Mouse (Mus musculus): ENCODE measurements around the gene Pak3. TPM values are rescaled to one million over a fixed set of nuclear protein-coding genes. Genes with fewer than 3 reads are reported as not detected.

The Pak3 gene
- polyA plus RNA-seq, 1 experiment from 2014 or later = 41.0 TPM

GRCm38 (mm10) chrX:143533574-143533973 lies 15.2 kb downstream of the Pak3 start:
- H3K4me1 ChIP-seq (ENCODE audit: control insufficient read depth, insufficient read depth, low read length) = no peaks in the 10 kb centered on the region
- no peak for ATAC-seq (ENCODE audit: insufficient read depth, low FRiP score, low TSS enrichment)
- H3K27me3 ChIP-seq (ENCODE audit: control insufficient read depth, insufficient read depth, low read length) = no peaks in the 10 kb centered on the region
- H3K4me2 ChIP-seq (ENCODE audit: low read depth) = no peak overlapping the region
- no peak overlapping the region for H3K9ac ChIP-seq (ENCODE audit: low read length)
- 91% methylated on average over 3 of the region's 3 CpGs for WGBS
- no peak for DNase-seq (ENCODE audit: low spot score)
- no peak overlapping the region for H3K4me3 ChIP-seq (ENCODE audit: low read depth, low read length)
- H3K36me3 ChIP-seq (ENCODE audit: control insufficient read depth, insufficient read depth, low read length) = no peaks in the 10 kb centered on the region
- no peaks in the 10 kb centered on the region for H3K9me3 ChIP-seq (ENCODE audit: control insufficient read depth, low read length)
- H3K27ac ChIP-seq (ENCODE audit: low read depth, low read length) = no peak overlapping the region

- Histone ChIP-seq H3K27me3 (ENCODE audit: control insufficient read depth, insufficient read depth, low read length) (no peaks in the 10 kb centered on the region), H3K4me1 (ENCODE audit: control insufficient read depth, insufficient read depth, low read length) (no peaks in the 10 kb centered on the region), H3K4me3 (ENCODE audit: low read depth, low read length) (no peak overlapping the region), H3K4me2 (ENCODE audit: low read depth) (no peak overlapping the region), H3K9ac (ENCODE audit: low read length) (no peak overlapping the region), H3K36me3 (ENCODE audit: control insufficient read depth, insufficient read depth, low read length) (no peaks in the 10 kb centered on the region), H3K9me3 (ENCODE audit: control insufficient read depth, low read length) (no peaks in the 10 kb centered on the region), H3K27ac (ENCODE audit: low read depth, low read length) (peak overlapping the region; percentile 27; the same call in 1 of the 2 replicates)
- ATAC-seq (ENCODE audit: insufficient read depth, low FRiP score, low TSS enrichment) (peak; percentile 63), DNase-seq (ENCODE audit: low spot score) (no peak)
- WGBS = 53% methylated on average over 2 of the region's 2 CpGs
These were observed 24.4 kb downstream of the Pak3 start for GRCm38 (mm10) chrX:143542756-143543155.

- Histone ChIP-seq H3K4me1 (ENCODE audit: control insufficient read depth, insufficient read depth, low read length) (no peaks in the 10 kb centered on the region), H3K4me2 (ENCODE audit: low read depth) (no peak overlapping the region), H3K27ac (ENCODE audit: low read depth, low read length) (peak overlapping the region; percentile 63), H3K9ac (ENCODE audit: low read length) (no peak overlapping the region), H3K9me3 (ENCODE audit: control insufficient read depth, low read length) (no peaks in the 10 kb centered on the region), H3K27me3 (ENCODE audit: control insufficient read depth, insufficient read depth, low read length) (no peaks in the 10 kb centered on the region), H3K36me3 (ENCODE audit: control insufficient read depth, insufficient read depth, low read length) (no peaks in the 10 kb centered on the region), H3K4me3 (ENCODE audit: low read depth, low read length) (no peak overlapping the region)
- ATAC-seq (ENCODE audit: insufficient read depth, low FRiP score, low TSS enrichment) (peak; percentile 95), DNase-seq (ENCODE audit: low spot score) (peak; percentile 70)
- WGBS = 35% methylated on average over 7 of the region's 7 CpGs
These were observed 24.9 kb downstream of the Pak3 start for GRCm38 (mm10) chrX:143543186-143543793.

- DNase-seq (ENCODE audit: low spot score) = no peak
- no peaks in the 10 kb centered on the region for H3K4me1 ChIP-seq (ENCODE audit: control insufficient read depth, insufficient read depth, low read length)
- no peaks in the 10 kb centered on the region for H3K9me3 ChIP-seq (ENCODE audit: control insufficient read depth, low read length)
- H3K27me3 ChIP-seq (ENCODE audit: control insufficient read depth, insufficient read depth, low read length) = no peaks in the 10 kb centered on the region
- WGBS = 58% methylated on average over 2 of the region's 2 CpGs
- no peak overlapping the region for H3K4me2 ChIP-seq (ENCODE audit: low read depth)
- H3K4me3 ChIP-seq (ENCODE audit: low read depth, low read length) = no peak overlapping the region
- ATAC-seq (ENCODE audit: insufficient read depth, low FRiP score, low TSS enrichment) = no peak
- no peak overlapping the region for H3K27ac ChIP-seq (ENCODE audit: low read depth, low read length)
- no peak overlapping the region for H3K9ac ChIP-seq (ENCODE audit: low read length)
- no peaks in the 10 kb centered on the region for H3K36me3 ChIP-seq (ENCODE audit: control insufficient read depth, insufficient read depth, low read length)
These were observed 55.3 kb downstream of the Pak3 start for GRCm38 (mm10) chrX:143573691-143574090.

DNA sequence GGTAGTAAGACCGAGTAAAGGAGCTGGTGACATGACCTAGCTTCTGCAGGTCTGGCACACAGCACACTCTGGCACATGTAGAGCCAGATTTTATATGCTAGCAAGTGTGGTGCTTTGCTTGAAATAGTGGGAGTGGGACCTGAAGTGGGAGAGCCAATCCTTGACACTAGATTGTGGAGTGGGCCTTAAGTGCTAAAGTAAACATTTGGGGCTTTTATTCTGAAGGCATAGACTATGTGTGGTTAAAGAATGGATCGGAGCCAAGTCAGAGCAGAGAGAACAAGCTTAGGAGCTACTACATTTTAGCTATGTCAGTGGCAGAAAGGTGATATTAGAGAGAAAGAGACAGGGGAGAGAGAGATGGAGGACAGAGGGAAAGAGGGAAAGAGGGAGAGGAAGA lies 61.5 kb downstream of the Pak3 start:
- H3K36me3 ChIP-seq (ENCODE audit: control insufficient read depth, insufficient read depth, low read length) = no peaks in the 10 kb centered on the region
- DNase-seq (ENCODE audit: low spot score) (no peak), ATAC-seq (ENCODE audit: insufficient read depth, low FRiP score, low TSS enrichment) (no peak)
- no peak overlapping the region for H3K27ac ChIP-seq (ENCODE audit: low read depth, low read length)
- no peaks in the 10 kb centered on the region for H3K9me3 ChIP-seq (ENCODE audit: control insufficient read depth, low read length)
- H3K9ac ChIP-seq (ENCODE audit: low read length) = no peak overlapping the region
- H3K4me3 ChIP-seq (ENCODE audit: low read depth, low read length) = no peak overlapping the region
- no peak overlapping the region for H3K4me2 ChIP-seq (ENCODE audit: low read depth)
- no peaks in the 10 kb centered on the region for H3K4me1 ChIP-seq (ENCODE audit: control insufficient read depth, insufficient read depth, low read length)
- 88% methylated on average over 2 of the region's 2 CpGs for WGBS
- no peaks in the 10 kb centered on the region for H3K27me3 ChIP-seq (ENCODE audit: control insufficient read depth, insufficient read depth, low read length)

DNA sequence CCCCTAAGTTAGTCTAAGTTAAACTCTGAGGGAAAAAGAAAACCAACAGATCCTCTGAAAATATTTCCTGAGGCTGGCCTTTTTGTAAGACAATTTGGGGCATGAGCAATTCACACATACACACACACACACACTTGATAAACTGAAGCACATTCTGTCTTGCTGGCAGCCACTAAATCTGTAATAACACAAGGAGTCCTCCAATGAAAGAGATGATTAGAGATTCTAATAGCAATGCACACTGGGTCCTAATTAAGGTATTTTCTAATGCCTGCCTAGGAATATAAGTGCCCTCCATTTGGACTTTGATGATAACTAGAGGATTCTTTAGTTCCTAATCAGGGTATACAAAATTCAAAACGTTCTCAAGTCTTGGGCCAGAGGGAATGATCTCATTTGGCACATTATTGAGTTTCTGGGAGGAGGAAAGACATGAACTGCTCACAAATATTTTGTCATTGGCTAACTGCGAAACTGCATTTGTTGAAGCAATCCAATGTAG lies 62.1 kb downstream of the Pak3 start:
- 75% methylated on average over 2 of the region's 2 CpGs for WGBS
- no peak overlapping the region for H3K4me3 ChIP-seq (ENCODE audit: low read depth, low read length)
- DNase-seq (ENCODE audit: low spot score) = no peak

GRCm38 (mm10) chrX:143606877-143607449 lies 88.6 kb downstream of the Pak3 start:
- H3K27ac ChIP-seq (ENCODE audit: low read depth, low read length) = no peak overlapping the region
- 32% methylated on average over 5 of the region's 5 CpGs for WGBS
- no peaks in the 10 kb centered on the region for H3K27me3 ChIP-seq (ENCODE audit: control insufficient read depth, insufficient read depth, low read length)

More for the DNA sequence above, 62.1 kb downstream of the Pak3 start:
- no peaks in the 10 kb centered on the region for H3K27me3 ChIP-seq (ENCODE audit: control insufficient read depth, insufficient read depth, low read length)
- no peak overlapping the region for H3K9ac ChIP-seq (ENCODE audit: low read length)
- no peak overlapping the region for H3K27ac ChIP-seq (ENCODE audit: low read depth, low read length)
- no peak for ATAC-seq (ENCODE audit: insufficient read depth, low FRiP score, low TSS enrichment)
- no peaks in the 10 kb centered on the region for H3K4me1 ChIP-seq (ENCODE audit: control insufficient read depth, insufficient read depth, low read length)
- no peaks in the 10 kb centered on the region for H3K36me3 ChIP-seq (ENCODE audit: control insufficient read depth, insufficient read depth, low read length)
- no peaks in the 10 kb centered on the region for H3K9me3 ChIP-seq (ENCODE audit: control insufficient read depth, low read length)
- no peak overlapping the region for H3K4me2 ChIP-seq (ENCODE audit: low read depth)

DNA sequence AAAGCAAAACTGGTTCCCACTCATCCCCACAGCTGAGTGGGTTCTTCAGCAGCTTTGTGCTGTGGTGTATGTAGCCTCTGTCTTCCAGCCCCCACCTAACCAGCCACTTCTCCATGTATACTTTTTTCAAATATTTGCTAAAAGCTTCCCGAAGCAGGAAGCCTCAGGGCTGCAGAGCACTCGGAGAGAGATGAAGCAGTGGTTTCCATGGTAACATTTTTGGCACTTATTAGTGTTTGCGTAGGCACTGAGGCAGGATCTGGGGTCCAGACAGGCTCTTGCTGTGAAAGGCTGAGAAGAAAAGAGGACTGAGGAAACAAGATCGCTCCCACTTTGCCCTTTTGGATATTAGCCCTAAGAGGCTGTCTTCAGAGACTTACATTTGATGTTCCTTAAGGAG lies 100.3 kb downstream of the Pak3 start:
- ATAC-seq (ENCODE audit: insufficient read depth, low FRiP score, low TSS enrichment) (no peak), DNase-seq (ENCODE audit: low spot score) (no peak)
- H3K4me1 ChIP-seq (ENCODE audit: control insufficient read depth, insufficient read depth, low read length) = no peaks in the 10 kb centered on the region
- no peak overlapping the region for H3K4me2 ChIP-seq (ENCODE audit: low read depth)
- no peaks in the 10 kb centered on the region for H3K9me3 ChIP-seq (ENCODE audit: control insufficient read depth, low read length)
- H3K27ac ChIP-seq (ENCODE audit: low read depth, low read length) = no peak overlapping the region
- 38% methylated on average over 4 of the region's 4 CpGs for WGBS
- H3K36me3 ChIP-seq (ENCODE audit: control insufficient read depth, insufficient read depth, low read length) = no peaks in the 10 kb centered on the region
- H3K27me3 ChIP-seq (ENCODE audit: control insufficient read depth, insufficient read depth, low read length) = no peaks in the 10 kb centered on the region
- H3K4me3 ChIP-seq (ENCODE audit: low read depth, low read length) = no peak overlapping the region
- H3K9ac ChIP-seq (ENCODE audit: low read length) = no peak overlapping the region

More at GRCm38 (mm10) chrX:143606877-143607449, 88.6 kb downstream of the Pak3 start:
- no peaks in the 10 kb centered on the region for H3K36me3 ChIP-seq (ENCODE audit: control insufficient read depth, insufficient read depth, low read length)
- H3K9me3 ChIP-seq (ENCODE audit: control insufficient read depth, low read length) = no peaks in the 10 kb centered on the region
- no peak overlapping the region for H3K9ac ChIP-seq (ENCODE audit: low read length)
- no peaks in the 10 kb centered on the region for H3K4me1 ChIP-seq (ENCODE audit: control insufficient read depth, insufficient read depth, low read length)
- DNase-seq (ENCODE audit: low spot score) (peak; percentile 13), ATAC-seq (ENCODE audit: insufficient read depth, low FRiP score, low TSS enrichment) (peak; percentile 35; the same call in 1 of the 2 replicates)
- no peak overlapping the region for H3K4me3 ChIP-seq (ENCODE audit: low read depth, low read length)
- H3K4me2 ChIP-seq (ENCODE audit: low read depth) = no peak overlapping the region

DNA sequence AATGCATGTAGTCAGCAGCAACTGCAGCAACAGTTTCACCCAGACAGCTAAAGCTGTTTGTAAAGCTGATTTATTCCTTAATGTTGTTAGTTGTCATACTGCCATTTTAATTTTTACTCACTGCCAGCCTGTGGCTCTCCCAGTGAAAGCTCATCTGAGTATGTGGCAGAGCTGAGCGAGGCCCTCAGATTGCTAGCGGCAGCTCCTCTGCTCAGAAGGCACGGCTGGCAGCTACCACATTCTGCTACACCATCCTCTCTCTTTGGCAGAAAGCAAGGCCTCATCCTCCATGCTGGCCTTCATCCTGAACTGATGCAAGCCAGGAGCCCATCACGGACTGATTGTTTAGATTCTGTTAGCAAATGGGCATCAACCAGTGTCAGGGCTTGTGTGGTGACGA lies 109.4 kb downstream of the Pak3 start:
- Histone ChIP-seq H3K4me1 (ENCODE audit: control insufficient read depth, insufficient read depth, low read length) (no peaks in the 10 kb centered on the region), H3K4me2 (ENCODE audit: low read depth) (no peak overlapping the region), H3K4me3 (ENCODE audit: low read depth, low read length) (no peak overlapping the region), H3K27ac (ENCODE audit: low read depth, low read length) (no peak overlapping the region), H3K9ac (ENCODE audit: low read length) (no peak overlapping the region), H3K36me3 (ENCODE audit: control insufficient read depth, insufficient read depth, low read length) (no peaks in the 10 kb centered on the region), H3K9me3 (ENCODE audit: control insufficient read depth, low read length) (no peaks in the 10 kb centered on the region), H3K27me3 (ENCODE audit: control insufficient read depth, insufficient read depth, low read length) (no peaks in the 10 kb centered on the region)
- ATAC-seq (ENCODE audit: insufficient read depth, low FRiP score, low TSS enrichment) = no peak
- DNase-seq (ENCODE audit: low spot score) = no peak
- 83% methylated on average over 5 of the region's 5 CpGs for WGBS
